Mouse (Mus musculus): ENCODE data around the gene Arid4b. TPM values are rescaled to one million over a fixed set of nuclear protein-coding genes. Genes with fewer than 3 reads are reported as not detected.
"Not testable (repeated sequence)": the region's sequence is repeated elsewhere in the genome, so short reads cannot be mapped to it uniquely, and the experiment has no call there.

The Arid4b gene
- polyA plus RNA-seq, 1 experiment, result 3.7 TPM

GRCm38 (mm10) chr13:14018283-14018682 lies 44.7 kb upstream of the Arid4b start:
- Histone ChIP-seq H3K4me2 (ENCODE audit: low read depth) (no peak overlapping the region), H3K79me2 (ENCODE audit: control insufficient read depth, insufficient read depth) (no peaks in the 10 kb centered on the region), H3K4me3 (no peak overlapping the region), H3K27me3 (ENCODE audit: control insufficient read depth, insufficient read depth, insufficient read length) (no peaks in the 10 kb centered on the region), H3ac (ENCODE audit: control insufficient read depth, insufficient read length) (no peak overlapping the region), H3K36me3 (ENCODE audit: control insufficient read depth, insufficient read depth) (peaks cover 25% of the 10 kb centered on the region)
- no peak for TF ChIP-seq POLR2A (IDR thresholded peaks at IDR 0.05; ENCODE audit: insufficient read length, low read depth)
- TF ChIP-seq REST (IDR thresholded peaks at IDR 0.05; ENCODE audit: insufficient read depth, insufficient read length), result no peak
- no peak for TF ChIP-seq TCF12 (IDR thresholded peaks at IDR 0.05; ENCODE audit: insufficient read depth, poor library complexity, severe bottlenecking)
- no peak for TF ChIP-seq MYOG (IDR thresholded peaks at IDR 0.05; ENCODE audit: control insufficient read depth in 1 of 3, insufficient read depth in 1 of 3, insufficient read length in 2 of 3, low read depth in 2 of 3)
- TF ChIP-seq E2F4 (IDR thresholded peaks at IDR 0.05; ENCODE audit: insufficient read depth), result no peak
- no peak for TF ChIP-seq USF1 (IDR thresholded peaks at IDR 0.05; ENCODE audit: low read depth)
- TF ChIP-seq POLR2AphosphoS2 (IDR thresholded peaks at IDR 0.05; ENCODE audit: insufficient read length, low read depth), result no peak
- TF ChIP-seq MAX (IDR thresholded peaks at IDR 0.05; ENCODE audit: low read depth), result no peak
- no peak for TF ChIP-seq TCF3 (IDR thresholded peaks at IDR 0.05; ENCODE audit: insufficient read length, low read depth)
- TF ChIP-seq MYOD1 (IDR thresholded peaks at IDR 0.05; ENCODE audit: control insufficient read depth in 1 of 3, insufficient read length in 2 of 3, low read depth in 2 of 3), result no peak
- TF ChIP-seq SRF (IDR thresholded peaks at IDR 0.05; ENCODE audit: control insufficient read depth, insufficient read length, low read depth), result no peak
- TF ChIP-seq CEBPB (IDR thresholded peaks at IDR 0.05; ENCODE audit: insufficient read depth, poor library complexity, severe bottlenecking), result no peak

- TF ChIP-seq MYOD1 (IDR thresholded peaks at IDR 0.05; ENCODE audit: control insufficient read depth in 1 of 3, insufficient read length in 2 of 3, low read depth in 2 of 3), result no peak
- no peak for TF ChIP-seq MAX (IDR thresholded peaks at IDR 0.05; ENCODE audit: low read depth)
- TF ChIP-seq POLR2AphosphoS2 (IDR thresholded peaks at IDR 0.05; ENCODE audit: insufficient read length, low read depth), result no peak
- no peak for TF ChIP-seq CEBPB (IDR thresholded peaks at IDR 0.05; ENCODE audit: insufficient read depth, poor library complexity, severe bottlenecking)
- TF ChIP-seq TCF12 (IDR thresholded peaks at IDR 0.05; ENCODE audit: insufficient read depth, poor library complexity, severe bottlenecking), result no peak
- TF ChIP-seq TCF3 (IDR thresholded peaks at IDR 0.05; ENCODE audit: insufficient read length, low read depth), result no peak
- no peak for TF ChIP-seq MYOG (IDR thresholded peaks at IDR 0.05; ENCODE audit: control insufficient read depth in 1 of 3, insufficient read depth in 1 of 3, insufficient read length in 2 of 3, low read depth in 2 of 3)
- no peak for TF ChIP-seq SRF (IDR thresholded peaks at IDR 0.05; ENCODE audit: control insufficient read depth, insufficient read length, low read depth)
- TF ChIP-seq POLR2A (IDR thresholded peaks at IDR 0.05; ENCODE audit: insufficient read length, low read depth), result no peak
- no peak for TF ChIP-seq E2F4 (IDR thresholded peaks at IDR 0.05; ENCODE audit: insufficient read depth)
- TF ChIP-seq REST (IDR thresholded peaks at IDR 0.05; ENCODE audit: insufficient read depth, insufficient read length), result no peak
- TF ChIP-seq USF1 (IDR thresholded peaks at IDR 0.05; ENCODE audit: low read depth), result no peak
- Histone ChIP-seq H3K4me2 (ENCODE audit: low read depth) (no peak overlapping the region), H3K36me3 (ENCODE audit: control insufficient read depth, insufficient read depth) (peaks cover 24% of the 10 kb centered on the region), H3K27me3 (ENCODE audit: control insufficient read depth, insufficient read depth, insufficient read length) (no peaks in the 10 kb centered on the region), H3ac (ENCODE audit: control insufficient read depth, insufficient read length) (no peak overlapping the region), H3K4me3 (no peak overlapping the region), H3K79me2 (ENCODE audit: control insufficient read depth, insufficient read depth) (no peaks in the 10 kb centered on the region)
Observed at GRCm38 (mm10) chr13:14018852-14019251, 44.2 kb upstream of the Arid4b start.

GRCm38 (mm10) chr13:14021417-14021816 lies 41.6 kb upstream of the Arid4b start:
- not testable (repeated sequence) for H3ac ChIP-seq (ENCODE audit: control insufficient read depth, insufficient read length); H3K79me2 ChIP-seq (ENCODE audit: control insufficient read depth, insufficient read depth); H3K4me3 ChIP-seq; H3K4me2 ChIP-seq (ENCODE audit: low read depth); H3K27me3 ChIP-seq (ENCODE audit: control insufficient read depth, insufficient read depth, insufficient read length)
- peaks cover 15% of the 10 kb centered on the region for H3K36me3 ChIP-seq (ENCODE audit: control insufficient read depth, insufficient read depth)

GRCm38 (mm10) chr13:14025554-14025953 lies 37.5 kb upstream of the Arid4b start:
- H3K4me2 ChIP-seq (ENCODE audit: low read depth), result no peak overlapping the region
- H3K27me3 ChIP-seq (ENCODE audit: control insufficient read depth, insufficient read depth, insufficient read length), result no peaks in the 10 kb centered on the region
- H3K4me3 ChIP-seq, result no peak overlapping the region
- H3ac ChIP-seq (ENCODE audit: control insufficient read depth, insufficient read length), result no peak overlapping the region
- peaks cover 14% of the 10 kb centered on the region for H3K36me3 ChIP-seq (ENCODE audit: control insufficient read depth, insufficient read depth)
- peaks cover 12% of the 10 kb centered on the region for H3K79me2 ChIP-seq (ENCODE audit: control insufficient read depth, insufficient read depth)
- TF ChIP-seq SRF (IDR thresholded peaks at IDR 0.05; ENCODE audit: control insufficient read depth, insufficient read length, low read depth), result no peak
- TF ChIP-seq TCF3 (IDR thresholded peaks at IDR 0.05; ENCODE audit: insufficient read length, low read depth), result no peak
- no peak for TF ChIP-seq MYOD1 (IDR thresholded peaks at IDR 0.05; ENCODE audit: control insufficient read depth in 1 of 3, insufficient read length in 2 of 3, low read depth in 2 of 3)
- no peak for TF ChIP-seq USF1 (IDR thresholded peaks at IDR 0.05; ENCODE audit: low read depth)
- TF ChIP-seq MYOG (IDR thresholded peaks at IDR 0.05; ENCODE audit: control insufficient read depth in 1 of 3, insufficient read depth in 1 of 3, insufficient read length in 2 of 3, low read depth in 2 of 3), result no peak
- no peak for TF ChIP-seq POLR2A (IDR thresholded peaks at IDR 0.05; ENCODE audit: insufficient read length, low read depth)
- no peak for TF ChIP-seq POLR2AphosphoS2 (IDR thresholded peaks at IDR 0.05; ENCODE audit: insufficient read length, low read depth)
- TF ChIP-seq E2F4 (IDR thresholded peaks at IDR 0.05; ENCODE audit: insufficient read depth), result no peak
- TF ChIP-seq MAX (IDR thresholded peaks at IDR 0.05; ENCODE audit: low read depth), result no peak
- no peak for TF ChIP-seq TCF12 (IDR thresholded peaks at IDR 0.05; ENCODE audit: insufficient read depth, poor library complexity, severe bottlenecking)
- no peak for TF ChIP-seq CEBPB (IDR thresholded peaks at IDR 0.05; ENCODE audit: insufficient read depth, poor library complexity, severe bottlenecking)
- no peak for TF ChIP-seq REST (IDR thresholded peaks at IDR 0.05; ENCODE audit: insufficient read depth, insufficient read length)

GRCm38 (mm10) chr13:14026154-14026820 lies 36.7 kb upstream of the Arid4b start:
- TF ChIP-seq USF1 (IDR thresholded peaks at IDR 0.05; ENCODE audit: low read depth), result no peak
- no peak for TF ChIP-seq E2F4 (IDR thresholded peaks at IDR 0.05; ENCODE audit: insufficient read depth)
- TF ChIP-seq MAX (IDR thresholded peaks at IDR 0.05; ENCODE audit: low read depth), result no peak
- TF ChIP-seq TCF3 (IDR thresholded peaks at IDR 0.05; ENCODE audit: insufficient read length, low read depth), result no peak
- no peak for TF ChIP-seq MYOD1 (IDR thresholded peaks at IDR 0.05; ENCODE audit: control insufficient read depth in 1 of 3, insufficient read length in 2 of 3, low read depth in 2 of 3)
- no peak for TF ChIP-seq POLR2A (IDR thresholded peaks at IDR 0.05; ENCODE audit: insufficient read length, low read depth)
- no peak for TF ChIP-seq SRF (IDR thresholded peaks at IDR 0.05; ENCODE audit: control insufficient read depth, insufficient read length, low read depth)
- TF ChIP-seq TCF12 (IDR thresholded peaks at IDR 0.05; ENCODE audit: insufficient read depth, poor library complexity, severe bottlenecking), result no peak
- no peak for TF ChIP-seq MYOG (IDR thresholded peaks at IDR 0.05; ENCODE audit: control insufficient read depth in 1 of 3, insufficient read depth in 1 of 3, insufficient read length in 2 of 3, low read depth in 2 of 3)
- TF ChIP-seq POLR2AphosphoS2 (IDR thresholded peaks at IDR 0.05; ENCODE audit: insufficient read length, low read depth), result no peak
- TF ChIP-seq REST (IDR thresholded peaks at IDR 0.05; ENCODE audit: insufficient read depth, insufficient read length), result no peak
- Histone ChIP-seq H3K36me3 (ENCODE audit: control insufficient read depth, insufficient read depth) (peaks cover 14% of the 10 kb centered on the region), H3K4me3 (no peak overlapping the region), H3K27me3 (ENCODE audit: control insufficient read depth, insufficient read depth, insufficient read length) (no peaks in the 10 kb centered on the region), H3ac (ENCODE audit: control insufficient read depth, insufficient read length) (no peak overlapping the region), H3K4me2 (ENCODE audit: low read depth) (no peak overlapping the region), H3K79me2 (ENCODE audit: control insufficient read depth, insufficient read depth) (peaks cover 19% of the 10 kb centered on the region)

All from myocyte (in vitro differentiated cells).